Mouse (Mus musculus) thymus, adult 2 months (tissue): Measurements from ENCODE around the gene B3gnt3. TPM values are rescaled to one million over a fixed set of nuclear protein-coding genes. Genes with fewer than 3 reads are reported as not detected.
"Not testable (repeated sequence)": the region's sequence is repeated elsewhere in the genome, so short reads cannot be mapped to it uniquely, and the experiment has no call there.

Experiments
- DNase-seq: peaks from one replicate; pipeline ENCODE4 v3.0.0; 2021
- H3K27ac ChIP-seq: fragments of 200-500 bp; 2 replicates; pipeline ENCODE4 v1.5.1; 2012; ENCODE audit warnings: low read length, control low read depth; ENCODE audit not compliant: control insufficient read depth, insufficient read depth
- H3K27me3 ChIP-seq: fragments of 200-500 bp; 2 replicates; pipeline ENCODE4 v1.6.1; 2012; ENCODE audit warnings: mild to moderate bottlenecking, low read length, moderate library complexity, mixed read lengths; ENCODE audit not compliant: control insufficient read depth, insufficient read depth
- H3K36me3 ChIP-seq: fragments of 200-500 bp; 2 replicates; pipeline ENCODE4 v1.6.1; 2012; ENCODE audit warnings: mild to moderate bottlenecking, low read length, moderate library complexity; ENCODE audit not compliant: control insufficient read depth, insufficient read depth
- H3K4me1 ChIP-seq: fragments of 200-500 bp; replicated peaks from 2 replicates; pipeline ENCODE4 v1.6.1; 2012; ENCODE audit warnings: low read length; ENCODE audit not compliant: control insufficient read depth, insufficient read depth
- H3K4me3 ChIP-seq: fragments of 200-500 bp; 2 replicates; pipeline ENCODE4 v1.5.1; 2012; ENCODE audit warnings: mild to moderate bottlenecking, low read length, control low read depth, moderate library complexity; ENCODE audit not compliant: control insufficient read depth, insufficient read depth
- CTCF ChIP-seq: fragments of 200-500 bp; IDR thresholded peaks from 2 replicates; pipeline ENCODE4 v1.5.1; 2012; ENCODE audit warnings: mild to moderate bottlenecking, control low read depth, low read length, moderate library complexity, borderline replicate concordance; ENCODE audit not compliant: control insufficient read depth, poor library complexity, insufficient read depth; ENCODE audit errors: extremely low read depth
- POLR2A ChIP-seq: fragments of 200-500 bp; IDR thresholded peaks from 2 replicates; pipeline ENCODE4 v1.6.1; 2012; ENCODE audit warnings: mild to moderate bottlenecking, low read length, control low read depth, moderate library complexity; ENCODE audit not compliant: control insufficient read depth, poor library complexity, insufficient read depth; ENCODE audit errors: extremely low read depth
- WGBS: fragments of 180-500 bp; shearing (Covaris S2); methylation state at CpG from one replicate; pipeline ENCODE4 v1.1.7; 2018; 5-methylcytosine and 5-hydroxymethylcytosine counted together
- polyA plus RNA-seq: library from polyadenylated mRNA; depleted of rRNA; stranded (reverse); fragments of >200 nt; gene quantifications from 2 replicates; pipeline ENCODE4 v1.2.3, GENCODE M21; 2012

The B3gnt3 gene
- polyA plus RNA-seq, 1 experiment, result 6.9 TPM

DNA sequence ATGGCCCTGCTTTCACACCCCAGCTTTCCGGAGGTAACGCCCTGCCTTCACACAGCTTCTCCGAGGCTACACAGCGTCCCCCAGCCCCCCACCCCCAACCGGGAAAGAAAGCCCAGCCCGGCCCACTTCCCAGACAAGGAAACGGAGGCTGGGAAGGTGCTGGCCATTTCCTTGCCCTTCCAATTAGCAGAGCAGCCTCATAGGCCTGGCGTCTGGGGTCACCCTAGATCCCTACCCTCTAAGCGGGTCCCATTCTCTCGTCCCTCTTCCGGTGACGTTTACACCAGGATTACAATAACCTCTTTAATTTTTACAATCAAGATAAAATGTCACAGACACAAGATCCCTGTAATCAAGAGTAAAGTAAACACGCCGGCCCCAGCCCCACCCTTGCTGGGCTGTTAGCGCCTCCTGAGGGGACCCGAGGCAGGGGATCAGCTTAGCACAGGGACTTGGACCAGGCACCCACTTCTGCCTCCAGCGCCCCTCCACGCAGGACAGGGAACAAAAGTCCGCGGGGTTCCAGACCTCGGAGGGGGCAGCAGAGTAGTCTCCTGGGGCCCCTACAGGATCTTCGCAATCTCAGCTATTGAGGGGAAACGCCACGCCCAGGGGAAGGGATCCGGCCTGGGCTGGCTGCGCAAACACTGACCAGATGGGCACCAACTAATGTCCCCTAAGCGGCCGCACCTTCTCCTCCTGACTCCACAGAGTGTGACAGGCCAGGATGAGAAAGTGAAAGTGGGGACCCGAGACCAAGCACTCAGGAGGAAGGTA lies 908 bp downstream of the B3gnt3 start:
- Histone ChIP-seq H3K27me3 (no peaks in the 10 kb centered on the region), H3K27ac (no peak overlapping the region), H3K4me3 (peak overlapping the region; percentile 42), H3K4me1 (peaks cover 10% of the 10 kb centered on the region), H3K36me3 (no peaks in the 10 kb centered on the region)
- 33% methylated on average over 29 of the region's 29 CpGs for WGBS
- TF ChIP-seq POLR2A, result no peak
- TF ChIP-seq CTCF, result no peak
- no peak for DNase-seq

DNA sequence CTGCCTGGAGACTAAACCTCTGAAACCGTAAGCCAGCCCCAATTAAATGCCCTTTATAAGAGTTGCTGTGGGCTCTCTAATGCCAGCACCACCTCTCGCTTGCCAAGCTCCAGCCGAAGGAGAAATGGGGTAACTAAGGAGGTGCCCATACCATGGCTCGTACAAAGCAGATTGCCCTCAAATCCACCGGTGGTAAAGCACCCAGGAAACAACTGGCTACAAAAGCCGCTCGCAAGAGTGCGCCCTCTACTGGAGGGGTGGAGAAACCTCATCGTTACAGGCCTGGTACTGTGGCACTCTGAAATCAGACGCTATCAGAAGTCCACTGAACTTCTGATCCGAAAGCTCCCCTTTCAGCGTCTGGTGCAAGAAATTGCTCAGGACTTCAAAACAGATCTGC lies 6.1 kb downstream of the B3gnt3 start:
- peak; percentile 60; the same call in 1 of the 2 replicates for TF ChIP-seq CTCF
- Histone ChIP-seq H3K27me3 (peaks cover 15% of the 10 kb centered on the region), H3K4me1 (peaks cover 14% of the 10 kb centered on the region)
- not testable (repeated sequence) for H3K27ac ChIP-seq, H3K36me3 ChIP-seq, DNase-seq, H3K4me3 ChIP-seq
- 78% methylated on average over 12 of the region's 12 CpGs for WGBS

GRCm38 (mm10) chr8:71693166-71694041 lies 8.2 kb downstream of the B3gnt3 start:
- H3K36me3 ChIP-seq, result no peaks in the 10 kb centered on the region
- WGBS, result 10% methylated on average over 68 of the region's 68 CpGs
- peak overlapping the region; percentile 46 for H3K4me3 ChIP-seq
- TF ChIP-seq POLR2A, result no peak
- TF ChIP-seq CTCF, result no peak
- H3K27me3 ChIP-seq, result peaks cover 15% of the 10 kb centered on the region
- no peak overlapping the region for H3K27ac ChIP-seq
- H3K4me1 ChIP-seq, result peaks cover 14% of the 10 kb centered on the region
- DNase-seq, result no peak

DNA sequence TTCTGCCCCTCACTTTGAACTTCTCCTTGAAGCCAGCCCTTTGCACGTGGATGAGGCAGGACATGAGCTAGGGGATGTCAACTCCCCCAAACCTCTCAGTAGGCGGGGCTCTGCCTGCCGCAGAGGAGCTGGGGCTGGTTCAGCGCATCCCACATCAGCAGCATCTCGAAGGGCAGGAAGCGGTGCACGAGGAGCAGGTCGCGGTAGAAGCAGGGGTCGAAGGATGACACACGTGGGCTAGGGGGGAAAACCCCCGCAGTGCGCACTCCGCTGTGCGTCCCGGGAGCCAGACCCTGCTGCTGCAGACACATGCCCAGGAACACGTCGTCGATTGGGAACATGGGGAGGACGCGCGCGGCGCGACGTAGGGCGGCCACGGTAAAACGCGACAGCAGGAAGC lies 9.1 kb downstream of the B3gnt3 start:
- 7% methylated on average over 30 of the region's 30 CpGs for WGBS
- no peak for TF ChIP-seq POLR2A
- Histone ChIP-seq H3K4me3 (peak overlapping the region; percentile 46), H3K4me1 (peaks cover 14% of the 10 kb centered on the region), H3K27ac (no peak overlapping the region), H3K36me3 (no peaks in the 10 kb centered on the region), H3K27me3 (peaks cover 15% of the 10 kb centered on the region)
- peak; percentile 51 for DNase-seq

- no peak within 1 kb of the TSS for H3K4me3 ChIP-seq
- TF ChIP-seq POLR2A (no peak), CTCF (no peak)
- peaks cover 15% of the 10 kb centered on the region for H3K27me3 ChIP-seq
- no peak within 1 kb of the TSS for H3K27ac ChIP-seq
- H3K36me3 ChIP-seq, result no peaks in the 10 kb centered on the region
- no peak for DNase-seq
- 86% methylated on average over 33 of the region's 33 CpGs for WGBS
- H3K4me1 ChIP-seq, result peaks cover 14% of the 10 kb centered on the region
These were observed 12.6 kb downstream of the B3gnt3 start, which contains the start of gene Insl3 for GRCm38 (mm10) chr8:71689028-71689427. Gene Insl3, plus strand, starts transcription at chr8:71689214.

DNA sequence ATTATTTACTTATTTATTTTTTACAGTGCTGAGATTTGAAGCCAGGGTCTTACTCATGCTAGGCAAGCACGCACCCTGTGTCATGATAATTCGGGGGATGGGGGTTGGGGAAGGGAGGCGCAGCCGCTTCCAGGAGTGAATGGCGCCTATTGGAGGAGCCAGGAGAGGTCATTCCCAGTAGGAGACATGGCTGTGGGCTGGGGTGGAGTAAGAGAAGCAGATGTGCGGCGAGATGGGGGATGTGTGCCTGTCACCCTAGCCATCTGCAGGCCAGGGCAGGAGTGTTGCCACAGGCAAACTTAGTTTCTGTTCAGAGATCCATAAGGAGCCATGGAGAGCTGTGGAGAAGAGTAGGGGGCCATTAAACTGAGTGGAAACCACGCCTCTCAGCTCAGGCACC lies 14.0 kb downstream of the B3gnt3 start:
- WGBS, result 94% methylated on average over 8 of the region's 8 CpGs
- Histone ChIP-seq H3K27ac (no peak overlapping the region), H3K4me3 (no peak overlapping the region), H3K36me3 (no peaks in the 10 kb centered on the region), H3K4me1 (peaks cover 1% of the 10 kb centered on the region), H3K27me3 (peaks cover 3% of the 10 kb centered on the region; the same call in 1 of the 2 replicates)
- TF ChIP-seq POLR2A, result no peak
- no peak for TF ChIP-seq CTCF
- no peak for DNase-seq
